Mouse (Mus musculus): ENCODE results near the gene Ccdc151.

GRCm38 (mm10) chr9:21977972-21978371 is 24.5 kb downstream of the Ccdc151 start:
- TF ChIP-seq CTCF (IDR thresholded peaks at IDR 0.05; ENCODE audit: control insufficient read depth, insufficient read depth, insufficient replicate concordance, low read depth, low read length) (peak; percentile 75; the same call in 1 of the 2 replicates), POLR2A (IDR thresholded peaks at IDR 0.05; ENCODE audit: control insufficient read depth, low read depth, low read length) (no peak)
